Mouse (Mus musculus) heart, embryonic 12.5 days (tissue): ENCODE measurements around the gene Dpyd. TPM values are rescaled to one million over a fixed set of nuclear protein-coding genes. Genes with fewer than 3 reads are reported as not detected.

Experiments
- ATAC-seq: fragments of 200-750 bp; cut with Nextera tagmentation; 2 replicates; pipeline ENCODE4 v1.8.0; 2017; ENCODE audit warnings: moderate TSS enrichment, moderate library complexity; ENCODE audit not compliant: insufficient number of reproducible peaks, low FRiP score
- H3K27ac ChIP-seq: fragments of 300-500 bp; sonication (generic); 2 replicates; pipeline ENCODE4 v1.5.1; 2016; ENCODE audit warnings: mild to moderate bottlenecking, moderate library complexity; ENCODE audit not compliant: poor library complexity, severe bottlenecking
- H3K27me3 ChIP-seq: fragments of 300-500 bp; sonication (generic); replicated peaks from 2 replicates; pipeline ENCODE4 v1.6.1; 2016; ENCODE audit warnings: mild to moderate bottlenecking, moderate library complexity
- H3K36me3 ChIP-seq: fragments of 300-500 bp; sonication (generic); 2 replicates; pipeline ENCODE4 v1.6.1; 2016; ENCODE audit warnings: mild to moderate bottlenecking, moderate library complexity
- H3K4me1 ChIP-seq: fragments of 300-500 bp; sonication (generic); replicated peaks from 2 replicates; pipeline ENCODE4 v1.6.1; 2016; ENCODE audit warnings: mild to moderate bottlenecking
- H3K4me2 ChIP-seq: fragments of 300-500 bp; sonication (generic); 2 replicates; pipeline ENCODE4 v1.6.1; 2016; ENCODE audit warnings: mild to moderate bottlenecking, moderate library complexity
- H3K4me3 ChIP-seq: fragments of 300-500 bp; sonication (generic); 2 replicates; pipeline ENCODE4 v1.5.1; 2016; ENCODE audit warnings: mild to moderate bottlenecking
- H3K9ac ChIP-seq: fragments of 300-500 bp; sonication (generic); 2 replicates; pipeline ENCODE4 v1.6.1; 2016; ENCODE audit warnings: mild to moderate bottlenecking, moderate library complexity
- H3K9me3 ChIP-seq: fragments of 300-500 bp; sonication (generic); replicated peaks from 2 replicates; pipeline ENCODE4 v1.6.1; 2016; ENCODE audit warnings: mild to moderate bottlenecking, moderate library complexity
- WGBS: fragments of 180-500 bp; shearing (Covaris S2); methylation state at CpG from one replicate; pipeline ENCODE4 v1.1.7; 2016; 5-methylcytosine and 5-hydroxymethylcytosine counted together
- polyA plus RNA-seq: library from polyadenylated mRNA; unstranded; fragments of >200 nt; fragmentation: Nextera tagmentation; extraction: Ambion mirVana; gene quantifications from 2 replicates; pipeline ENCODE4 v1.2.1, GENCODE M21; 2016

Gene Dpyd
- polyA plus RNA-seq, 1 experiment from 2014 or later, result 2.1 TPM

GRCm38 (mm10) chr3:118595693-118596092, 33.8 kb downstream of the Dpyd start:
- Histone ChIP-seq H3K4me1 (no peaks in the 10 kb centered on the region), H3K4me2 (no peak overlapping the region), H3K36me3 (no peaks in the 10 kb centered on the region), H3K27ac (no peak overlapping the region), H3K4me3 (no peak overlapping the region), H3K9me3 (no peaks in the 10 kb centered on the region), H3K27me3 (no peaks in the 10 kb centered on the region), H3K9ac (no peak overlapping the region)
- 77% methylated on average over 2 of the region's 2 CpGs for WGBS
- no peak for ATAC-seq

GRCm38 (mm10) chr3:118601689-118602640, 40.0 kb downstream of the Dpyd start:
- no peaks in the 10 kb centered on the region for H3K27me3 ChIP-seq
- no peak for ATAC-seq

GRCm38 (mm10) chr3:118608708-118609107, 46.8 kb downstream of the Dpyd start:
- Histone ChIP-seq H3K9me3 (no peaks in the 10 kb centered on the region), H3K27ac (no peak overlapping the region), H3K4me1 (no peaks in the 10 kb centered on the region), H3K4me3 (no peak overlapping the region), H3K9ac (no peak overlapping the region), H3K36me3 (no peaks in the 10 kb centered on the region), H3K27me3 (no peaks in the 10 kb centered on the region), H3K4me2 (no peak overlapping the region)
- ATAC-seq, result no peak
- WGBS, result 64% methylated on average over 4 of the region's 4 CpGs

More at GRCm38 (mm10) chr3:118601689-118602640, 40.0 kb downstream of the Dpyd start:
- Histone ChIP-seq H3K4me2 (no peak overlapping the region), H3K9me3 (no peaks in the 10 kb centered on the region), H3K9ac (no peak overlapping the region), H3K4me3 (no peak overlapping the region), H3K36me3 (no peaks in the 10 kb centered on the region), H3K4me1 (no peaks in the 10 kb centered on the region), H3K27ac (no peak overlapping the region)
- 79% methylated on average over 7 of the region's 7 CpGs for WGBS

GRCm38 (mm10) chr3:118626455-118627375, 64.8 kb downstream of the Dpyd start:
- no peak overlapping the region for H3K9ac ChIP-seq
- H3K4me2 ChIP-seq, result no peak overlapping the region
- WGBS, result 66% methylated on average over 9 of the region's 9 CpGs
- no peak for ATAC-seq
- no peaks in the 10 kb centered on the region for H3K36me3 ChIP-seq
- peaks cover 6% of the 10 kb centered on the region; the same call in 1 of the 2 replicates for H3K4me1 ChIP-seq
- no peaks in the 10 kb centered on the region for H3K9me3 ChIP-seq
- H3K4me3 ChIP-seq, result no peak overlapping the region
- H3K27me3 ChIP-seq, result no peaks in the 10 kb centered on the region
- H3K27ac ChIP-seq, result no peak overlapping the region

GRCm38 (mm10) chr3:118629737-118630136, 67.8 kb downstream of the Dpyd start:
- H3K9ac ChIP-seq, result no peak overlapping the region

GRCm38 (mm10) chr3:118646024-118646570, 84.2 kb downstream of the Dpyd start:
- 86% methylated on average over 10 of the region's 10 CpGs for WGBS

More at GRCm38 (mm10) chr3:118629737-118630136, 67.8 kb downstream of the Dpyd start:
- peaks cover 6% of the 10 kb centered on the region; the same call in 1 of the 2 replicates for H3K4me1 ChIP-seq
- H3K27ac ChIP-seq, result no peak overlapping the region
- no peaks in the 10 kb centered on the region for H3K36me3 ChIP-seq
- no peak overlapping the region for H3K4me2 ChIP-seq
- no peaks in the 10 kb centered on the region for H3K27me3 ChIP-seq
- WGBS, result 74% methylated on average over 1 of the region's 1 CpGs
- no peak overlapping the region for H3K4me3 ChIP-seq
- no peaks in the 10 kb centered on the region for H3K9me3 ChIP-seq
- no peak for ATAC-seq

GRCm38 (mm10) chr3:118663987-118664692, 102.2 kb downstream of the Dpyd start:
- Histone ChIP-seq H3K9me3 (no peaks in the 10 kb centered on the region), H3K9ac (no peak overlapping the region), H3K27me3 (no peaks in the 10 kb centered on the region), H3K4me3 (no peak overlapping the region), H3K27ac (no peak overlapping the region), H3K4me1 (no peaks in the 10 kb centered on the region), H3K36me3 (no peaks in the 10 kb centered on the region), H3K4me2 (no peak overlapping the region)
- WGBS, result 76% methylated on average over 5 of the region's 5 CpGs
- no peak for ATAC-seq

More at GRCm38 (mm10) chr3:118646024-118646570, 84.2 kb downstream of the Dpyd start:
- Histone ChIP-seq H3K9me3 (no peaks in the 10 kb centered on the region), H3K27ac (no peak overlapping the region), H3K9ac (no peak overlapping the region), H3K4me2 (no peak overlapping the region), H3K36me3 (no peaks in the 10 kb centered on the region), H3K27me3 (no peaks in the 10 kb centered on the region), H3K4me1 (no peaks in the 10 kb centered on the region), H3K4me3 (no peak overlapping the region)
- ATAC-seq, result no peak

- H3K9me3 ChIP-seq, result no peaks in the 10 kb centered on the region
- no peak overlapping the region for H3K4me2 ChIP-seq
- no peak for ATAC-seq
- H3K27me3 ChIP-seq, result no peaks in the 10 kb centered on the region
- no peaks in the 10 kb centered on the region for H3K36me3 ChIP-seq
- no peaks in the 10 kb centered on the region for H3K4me1 ChIP-seq
- no peak overlapping the region for H3K4me3 ChIP-seq
- H3K27ac ChIP-seq, result no peak overlapping the region
- WGBS, result 69% methylated on average over 10 of the region's 10 CpGs
- H3K9ac ChIP-seq, result no peak overlapping the region
Measured at GRCm38 (mm10) chr3:118674121-118674745, 112.3 kb downstream of the Dpyd start.

- no peak overlapping the region for H3K27ac ChIP-seq
- H3K4me1 ChIP-seq, result no peaks in the 10 kb centered on the region
- no peaks in the 10 kb centered on the region for H3K9me3 ChIP-seq
- no peak for ATAC-seq
- H3K4me3 ChIP-seq, result no peak overlapping the region
- H3K36me3 ChIP-seq, result no peaks in the 10 kb centered on the region
- WGBS, result 49% methylated on average over 1 of the region's 1 CpGs
- no peaks in the 10 kb centered on the region for H3K27me3 ChIP-seq
- no peak overlapping the region for H3K9ac ChIP-seq
- no peak overlapping the region for H3K4me2 ChIP-seq
Measured at GRCm38 (mm10) chr3:118675441-118675840, 113.5 kb downstream of the Dpyd start.
